8 mouse cellular contexts compared by ENCODE assay signal in the genomic region with DNA sequence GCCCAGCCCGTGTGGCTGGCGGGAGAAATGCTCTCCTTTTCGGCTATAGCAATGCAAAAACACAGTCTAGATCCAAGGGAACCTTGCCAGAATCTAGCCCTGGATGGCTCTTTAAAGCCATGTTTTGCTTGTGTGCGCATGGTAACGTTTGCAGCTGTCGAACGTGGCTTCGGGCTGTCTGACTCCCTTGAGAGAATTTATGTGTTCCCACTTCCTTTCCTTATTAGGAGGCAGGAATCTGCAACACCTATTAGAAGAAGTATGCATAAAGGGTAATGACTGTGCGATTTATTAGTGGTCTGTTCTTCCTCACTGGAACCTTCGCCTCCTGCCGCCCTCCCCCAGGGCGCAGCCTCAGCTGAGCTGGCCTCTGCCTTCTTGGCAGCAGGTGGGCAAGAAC.
DNase-seq lines count a peak whose midpoint lies in the region; ATAC-seq lines count a peak whose summit lies in the region.

No protein-coding gene starts in this region.

- H3K4me3 ChIP-seq in embryonic facial prominence, embryonic 12.5 days: no peak overlapping the region
- no peak overlapping the region for H3K4me3 ChIP-seq in hindbrain, embryonic 15.5 days
- peak overlapping the region; percentile 22 for H3K4me3 ChIP-seq in limb, embryonic 10.5 days
- no peak overlapping the region for H3K4me3 ChIP-seq in stomach, embryonic 16.5 days (replicated peaks; ENCODE audit: low read length)

- H3K4me1 ChIP-seq in embryonic facial prominence, embryonic 12.5 days: peaks cover 18% of the 10 kb centered on the region
- H3K4me1 ChIP-seq in hindbrain, embryonic 15.5 days (replicated peaks): peaks cover 8% of the 10 kb centered on the region
- H3K4me1 ChIP-seq in limb, embryonic 10.5 days: peaks cover 53% of the 10 kb centered on the region
- H3K4me1 ChIP-seq in stomach, embryonic 16.5 days (ENCODE audit: control insufficient read depth, insufficient read depth, low read length): peaks cover 22% of the 10 kb centered on the region

- intact Hi-C loops in left cerebral cortex, postnatal 4 days (cut with DNase I): no loop called here

- H3K27me3 ChIP-seq in embryonic facial prominence, embryonic 12.5 days: no peaks in the 10 kb centered on the region
- H3K27me3 ChIP-seq in hindbrain, embryonic 15.5 days: no peaks in the 10 kb centered on the region
- no peaks in the 10 kb centered on the region for H3K27me3 ChIP-seq in limb, embryonic 10.5 days (ENCODE audit: low read depth, poor library complexity, severe bottlenecking)
- H3K27me3 ChIP-seq in stomach, embryonic 16.5 days (ENCODE audit: control insufficient read depth, insufficient read depth, low read length): no peaks in the 10 kb centered on the region

- 0 out of 2 replicates have a peak overlapping the region, but pooled peaks have one; percentile 43 for H3K27ac ChIP-seq in embryonic facial prominence, embryonic 12.5 days
- peak overlapping the region; percentile 22; the same call in 1 of the 2 replicates for H3K27ac ChIP-seq in hindbrain, embryonic 15.5 days (replicated peaks)
- peak overlapping the region; percentile 84 for H3K27ac ChIP-seq in limb, embryonic 10.5 days
- H3K27ac ChIP-seq in stomach, embryonic 16.5 days (ENCODE audit: low read length): peak overlapping the region; percentile 83

- H3K4me2 ChIP-seq in embryonic facial prominence, embryonic 12.5 days (replicated peaks): no peak overlapping the region
- H3K4me2 ChIP-seq in hindbrain, embryonic 15.5 days: peak overlapping the region; percentile 30
- H3K4me2 ChIP-seq in stomach, embryonic 16.5 days (ENCODE audit: low read depth, low read length): peak overlapping the region; percentile 14; the same call in 1 of the 2 replicates

- WGBS in embryonic facial prominence, embryonic 12.5 days: 32% methylated on average over 12 of the region's 12 CpGs
- WGBS in hindbrain, embryonic 15.5 days: 24% methylated on average over 12 of the region's 12 CpGs
- WGBS in limb, embryonic 10.5 days: 8% methylated on average over 12 of the region's 12 CpGs
- WGBS in stomach, embryonic 16.5 days: 10% methylated on average over 12 of the region's 12 CpGs

- H3K36me3 ChIP-seq in embryonic facial prominence, embryonic 12.5 days: no peaks in the 10 kb centered on the region
- no peaks in the 10 kb centered on the region for H3K36me3 ChIP-seq in hindbrain, embryonic 15.5 days
- no peaks in the 10 kb centered on the region for H3K36me3 ChIP-seq in limb, embryonic 10.5 days
- H3K36me3 ChIP-seq in stomach, embryonic 16.5 days (ENCODE audit: control insufficient read depth, insufficient read depth, low read length): no peaks in the 10 kb centered on the region

- no peak for ATAC-seq in embryonic facial prominence, embryonic 12.5 days (ENCODE audit: insufficient number of reproducible peaks, insufficient read depth, low FRiP score, low TSS enrichment)
- 0 out of 2 replicates have a peak, but pooled peaks have one; percentile 54 for ATAC-seq in hindbrain, embryonic 15.5 days (ENCODE audit: low FRiP score, low read depth)
- peak; percentile 83 for ATAC-seq in stomach, embryonic 16.5 days (ENCODE audit: insufficient read depth, low FRiP score)
- no peak for ATAC-seq in inflammation-experienced regulatory T-cells, adult 6 months
- no peak for ATAC-seq in activated CD4-positive, CD25-positive, alpha-beta regulatory T cell, adult 4 months

- peak; percentile 33 for DNase-seq in left cerebral cortex, postnatal 4 days
- no peak for DNase-seq in left cerebral cortex, adult 8-10 months (ENCODE audit: low spot score in 2 of 2)
- DNase-seq in limb, embryonic 10.5 days (ENCODE audit: low spot score): peak; percentile 69

- H3K9me3 ChIP-seq in embryonic facial prominence, embryonic 12.5 days: no peaks in the 10 kb centered on the region
- no peaks in the 10 kb centered on the region for H3K9me3 ChIP-seq in hindbrain, embryonic 15.5 days
- 0 out of 2 replicates have a peak, but pooled peaks cover 2% of the 10 kb centered on the region for H3K9me3 ChIP-seq in limb, embryonic 10.5 days (replicated peaks)
- H3K9me3 ChIP-seq in stomach, embryonic 16.5 days (replicated peaks; ENCODE audit: control insufficient read depth, low read length): no peaks in the 10 kb centered on the region

- no peak overlapping the region for H3K9ac ChIP-seq in embryonic facial prominence, embryonic 12.5 days
- H3K9ac ChIP-seq in hindbrain, embryonic 15.5 days: no peak overlapping the region
- no peak overlapping the region for H3K9ac ChIP-seq in stomach, embryonic 16.5 days (ENCODE audit: low read length)

Comparison
In these comparisons a context has a peak if more than half of its experiments do, and no peak if none do; other contexts are left out.
1. DNase-seq: peak in left cerebral cortex, postnatal 4 days (single experiment) and limb, embryonic 10.5 days (single experiment); none in left cerebral cortex, adult 8-10 months (0 of 2).
2. ATAC-seq: peak in hindbrain, embryonic 15.5 days (single experiment) and stomach, embryonic 16.5 days (single experiment); none in embryonic facial prominence, embryonic 12.5 days (single experiment), inflammation-experienced regulatory T-cells, adult 6 months (single experiment) and activated CD4-positive, CD25-positive, alpha-beta regulatory T cell, adult 4 months (single experiment).
3. H3K27ac ChIP-seq: peak in every context shown above with its lines; median percentile 84 in limb, embryonic 10.5 days; 83 in stomach, embryonic 16.5 days; 43 in embryonic facial prominence, embryonic 12.5 days; 22 in hindbrain, embryonic 15.5 days.